Mouse (Mus musculus) right cerebral cortex, adult 2 months (tissue): Measurements from ENCODE around the gene Kxd1.

Source experiments
- DNase-seq, 2 experiments: peaks; one replicate each; pipeline ENCODE4 v3.0.0; 2021 to 2022; ENCODE audit warnings: low spot score in 2 of 2

Kxd1 gene

DNA sequence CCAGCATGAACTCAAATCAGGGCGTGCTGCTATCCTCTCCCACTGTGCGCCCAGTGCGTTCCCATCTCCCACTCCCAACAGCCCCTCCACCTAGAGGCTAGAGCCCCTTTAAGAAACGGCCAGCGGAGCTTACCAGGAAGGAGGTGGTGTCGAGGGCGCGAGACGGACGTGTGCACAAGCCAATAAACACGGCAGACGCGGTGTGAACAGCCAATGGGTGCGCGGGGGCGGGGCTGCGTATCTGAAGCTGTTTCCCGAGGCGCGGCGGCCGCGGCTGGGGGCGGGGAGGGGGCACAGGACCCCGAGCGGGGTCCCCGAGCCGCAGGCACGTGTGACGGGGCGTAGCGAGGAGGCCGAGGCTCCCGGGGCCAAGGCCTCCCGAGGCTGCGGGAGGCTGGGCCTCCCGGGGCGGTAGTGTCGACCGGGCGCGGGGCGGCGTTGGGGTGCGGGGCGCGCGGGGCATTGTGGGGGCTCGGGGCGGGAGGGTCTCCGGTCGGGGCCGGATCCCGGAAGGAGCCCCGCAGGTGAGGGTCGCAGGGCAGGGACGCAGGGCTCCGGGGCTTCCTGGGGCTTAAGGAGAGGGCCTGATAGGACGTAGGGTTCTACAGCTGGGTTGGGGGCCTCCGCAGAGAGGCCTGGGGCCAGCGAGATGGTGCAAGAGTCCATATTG lies at the start of gene Kxd1, which contains the start of gene Fkbp8:
TSS of gene Kxd1 (minus strand) at position 445 of the 670 bp plus-strand sequence.
TSS of gene Fkbp8 (plus strand) at position 213 of the 670 bp plus-strand sequence.
- DNase-seq, result peak; percentile 99 to 100

DNA sequence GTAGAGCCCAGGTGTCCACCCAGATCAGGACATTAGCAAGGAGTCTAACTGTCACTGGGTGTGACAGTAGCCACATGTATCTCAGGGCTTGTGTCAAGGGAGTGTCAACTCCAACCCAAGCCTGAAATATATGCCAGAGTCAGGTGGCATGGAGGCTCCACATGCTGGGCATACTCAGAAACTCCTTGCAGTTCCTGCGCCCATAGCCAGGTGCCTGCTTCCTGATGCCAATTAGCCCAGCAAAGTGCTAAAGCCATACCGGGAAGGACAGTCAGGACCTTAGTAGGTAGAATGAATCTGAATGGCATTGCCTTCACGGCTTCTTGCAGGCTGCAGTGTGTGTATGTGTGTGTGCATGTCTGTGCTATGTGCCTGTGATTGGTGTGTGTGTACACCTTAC lies 49.5 kb upstream of the Kxd1 start:
- no peak for DNase-seq

DNA sequence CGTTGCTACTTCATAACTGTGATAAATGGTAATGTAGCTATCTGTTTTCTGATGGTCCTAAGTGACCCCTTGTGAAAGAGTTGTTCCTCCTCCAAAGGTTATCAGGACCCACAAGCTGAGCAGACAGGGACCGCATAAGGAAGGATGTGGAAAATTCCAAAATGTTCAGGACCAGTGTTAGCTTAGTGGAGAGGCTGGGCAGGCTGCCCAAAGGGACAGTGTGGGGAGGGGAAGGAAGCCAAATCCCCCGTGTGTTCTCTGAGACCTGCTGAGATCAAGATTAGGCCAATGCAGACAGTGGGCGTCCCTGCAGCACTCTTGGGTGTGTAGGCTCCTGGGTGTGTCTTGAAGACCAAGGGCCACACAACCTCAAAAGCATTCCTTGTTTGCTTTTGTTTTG lies 47.2 kb upstream of the Kxd1 start:
- no peak for DNase-seq

- no peak for DNase-seq
Observed at GRCm38 (mm10) chr8:70574302-70574701, 46.5 kb upstream of the Kxd1 start.

DNA sequence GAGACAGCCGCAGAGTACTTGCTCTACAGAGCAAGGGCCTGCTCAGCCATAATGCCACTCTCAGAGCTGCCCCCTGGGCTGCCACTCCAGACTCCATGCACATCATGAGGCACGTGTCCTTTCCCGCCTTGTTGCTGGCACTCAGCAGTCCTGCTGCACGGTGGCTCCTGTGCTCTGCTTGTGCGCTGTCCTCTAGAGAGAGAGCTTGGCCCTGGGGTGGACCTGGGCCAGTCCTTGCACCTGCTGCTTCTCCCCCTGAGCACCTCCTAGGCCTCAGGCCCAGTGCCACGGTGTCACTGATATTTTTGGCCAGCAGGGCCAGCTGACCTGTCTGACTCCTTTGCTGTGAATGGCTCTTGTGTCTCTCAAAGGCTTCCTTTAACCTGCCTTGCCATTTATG lies 43.2 kb upstream of the Kxd1 start:
- no peak for DNase-seq

DNA sequence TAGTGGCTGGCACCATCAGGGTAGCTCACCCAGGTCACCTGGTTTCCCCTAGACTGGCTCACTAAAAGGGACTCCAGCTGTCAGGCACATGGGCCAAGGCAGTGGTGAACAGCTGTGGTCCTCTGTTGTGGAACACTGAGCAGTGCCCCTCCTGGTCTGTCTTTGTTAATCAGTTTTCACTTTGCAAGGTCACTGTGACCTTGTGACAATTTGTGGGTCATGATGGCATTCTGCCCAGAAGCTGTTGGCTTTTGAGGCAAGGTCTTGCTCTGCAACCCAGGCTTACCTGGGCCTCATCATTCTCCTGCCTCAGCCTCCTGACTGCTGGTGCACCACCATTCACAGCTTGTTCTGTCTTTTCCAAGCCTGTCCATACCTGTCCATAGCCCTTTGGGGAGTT lies 42.6 kb upstream of the Kxd1 start:
- no peak for DNase-seq

DNA sequence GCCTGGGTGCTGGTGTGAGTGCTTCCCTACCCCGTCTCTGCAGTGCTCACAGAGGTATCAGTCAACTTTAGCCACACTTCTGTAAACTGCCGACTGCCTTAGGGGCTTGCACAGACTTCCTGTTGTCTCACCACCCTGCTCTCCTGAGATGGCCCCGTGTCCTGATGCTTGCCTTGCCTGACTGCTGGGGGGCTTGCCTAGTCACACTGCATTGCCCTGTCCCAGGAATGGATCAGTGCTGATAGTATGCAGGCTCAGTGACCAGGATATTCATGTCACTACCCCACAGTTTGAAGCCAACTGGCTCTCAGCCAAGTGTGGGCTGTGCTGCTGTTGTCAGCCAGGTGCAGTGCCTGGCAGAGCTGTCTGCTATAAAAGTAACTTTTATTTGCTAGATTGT lies 37.8 kb upstream of the Kxd1 start:
- DNase-seq, result no peak

GRCm38 (mm10) chr8:70564696-70565235 lies 37.0 kb upstream of the Kxd1 start:
- no peak for DNase-seq

- no peak for DNase-seq
Observed at GRCm38 (mm10) chr8:70563763-70564387, 36.1 kb upstream of the Kxd1 start.

GRCm38 (mm10) chr8:70562802-70563201 lies 35.0 kb upstream of the Kxd1 start:
- no peak for DNase-seq

- DNase-seq, result no peak
Observed at GRCm38 (mm10) chr8:70561809-70562535, 34.2 kb upstream of the Kxd1 start.

GRCm38 (mm10) chr8:70561357-70561756 lies 33.6 kb upstream of the Kxd1 start:
- DNase-seq, result no peak

GRCm38 (mm10) chr8:70560564-70560963 lies 32.8 kb upstream of the Kxd1 start:
- no peak for DNase-seq

DNA sequence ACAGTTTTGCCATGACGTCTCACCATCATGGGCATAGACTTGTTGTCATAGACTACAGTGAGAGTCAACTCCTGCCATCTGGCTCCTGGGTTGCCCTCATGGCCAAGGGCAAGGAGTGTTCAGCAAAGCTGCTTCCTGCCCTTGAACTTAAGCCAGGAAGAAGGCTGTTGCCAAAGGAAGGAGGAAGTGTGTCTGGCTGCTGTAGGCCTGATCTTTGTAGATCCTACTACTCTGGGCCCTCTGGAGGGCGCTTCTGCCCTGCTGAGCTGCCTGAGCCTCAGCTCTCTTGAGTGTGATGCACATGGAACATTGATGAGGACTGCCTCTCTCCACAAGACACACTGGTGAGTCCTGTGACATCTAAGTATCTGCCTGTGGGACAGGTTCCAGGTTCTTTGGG lies 32.3 kb upstream of the Kxd1 start:
- DNase-seq, result no peak

- no peak for DNase-seq
Observed at GRCm38 (mm10) chr8:70558983-70559382, 31.2 kb upstream of the Kxd1 start.

- no peak for DNase-seq
Observed at GRCm38 (mm10) chr8:70558334-70558733, 30.6 kb upstream of the Kxd1 start.

GRCm38 (mm10) chr8:70555079-70555747 lies 27.5 kb upstream of the Kxd1 start:
- no peak for DNase-seq

GRCm38 (mm10) chr8:70553740-70554139 lies 26.0 kb upstream of the Kxd1 start:
- DNase-seq, result no peak

- no peak for DNase-seq
Observed at GRCm38 (mm10) chr8:70552836-70553235, 25.1 kb upstream of the Kxd1 start.

- no peak for DNase-seq
Observed at GRCm38 (mm10) chr8:70551558-70552161, 23.9 kb upstream of the Kxd1 start.

GRCm38 (mm10) chr8:70549412-70550184 lies 21.8 kb upstream of the Kxd1 start:
- no peak for DNase-seq
